Comparison of ENCODE assay signal across 9 mouse cellular contexts in the genomic region with DNA sequence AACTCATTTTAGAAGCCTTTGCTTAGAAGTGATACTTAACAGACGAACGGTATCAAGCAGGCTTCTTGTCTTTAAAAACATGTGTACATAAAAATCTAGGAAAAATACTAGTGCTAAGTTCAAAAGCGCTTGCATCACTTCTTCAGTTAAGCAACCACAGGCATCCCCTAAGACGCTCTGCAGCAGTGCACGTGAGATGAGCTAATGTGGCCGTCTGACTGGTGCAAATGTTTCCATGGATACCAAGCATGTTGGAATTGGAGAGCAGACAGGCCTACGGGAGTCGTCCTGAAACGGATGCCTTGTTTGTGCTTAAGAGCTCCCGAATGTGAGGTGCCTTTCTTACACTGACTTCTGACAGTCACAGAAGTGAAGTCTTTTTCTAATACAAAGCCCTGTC. TPM values are rescaled to one million over a fixed set of nuclear protein-coding genes. Genes with fewer than 3 reads are reported as not detected.
DNase-seq lines count a peak whose midpoint lies in the region; ATAC-seq lines count a peak whose summit lies in the region.
"Had no signal": no experiment of that assay in that cellular context is flagged by ENCODE, and none has a peak within 500 bp of the region (broad histone marks: within the 10 kb centered on the region; RNA-seq: fewer than 3 reads in every experiment).

No protein-coding gene starts in this region.

- no peak overlapping the region for H3K27ac ChIP-seq in neural tube, embryonic 11.5 days (ENCODE audit: low read depth, low read length)
- peak overlapping the region; percentile 2; the same call in 1 of the 2 replicates for H3K27ac ChIP-seq in hindbrain, embryonic 11.5 days (ENCODE audit: low read depth, low read length)
- peak overlapping the region; percentile 67 for H3K27ac ChIP-seq in midbrain, embryonic 14.5 days (replicated peaks; ENCODE audit: low read depth, low read length)
- H3K27ac ChIP-seq: lung, embryonic 15.5 days had no signal

- DNase-seq in adrenal gland, adult (ENCODE audit: inconsistent age in 2 of 2, low spot score in 1 of 2), result peak; percentile 45 to 66
- no peak for DNase-seq in adrenal gland, postnatal 25 days
- DNase-seq in neural tube, embryonic 11.5 days (ENCODE audit: low spot score), result peak; percentile 49
- no peak for DNase-seq in neural tube, embryonic 10.5 days (ENCODE audit: extremely low spot score, low spot score)
- DNase-seq in hindbrain, embryonic 11.5 days (ENCODE audit: low spot score), result peak; percentile 58
- peak; percentile 87 for DNase-seq in midbrain, embryonic 14.5 days
- no peak for DNase-seq in cerebellum, adult 9-10 months

- ATAC-seq in neural tube, embryonic 11.5 days (ENCODE audit: insufficient read depth, low FRiP score, low TSS enrichment), result peak; percentile 53; the same call in 1 of the 2 replicates
- peak; percentile 65 for ATAC-seq in hindbrain, embryonic 11.5 days (ENCODE audit: low FRiP score)
- peak; percentile 87 for ATAC-seq in midbrain, embryonic 14.5 days (ENCODE audit: low FRiP score, low TSS enrichment)
- ATAC-seq in monocyte, adult 5-6 weeks (replicated peaks; ENCODE audit: insufficient number of reproducible peaks, low FRiP score, low TSS enrichment, poor library complexity, severe bottlenecking), result no peak

- H3K9me3 ChIP-seq in neural tube, embryonic 11.5 days (ENCODE audit: control insufficient read depth, low read length), result no peaks in the 10 kb centered on the region
- no peaks in the 10 kb centered on the region for H3K9me3 ChIP-seq in hindbrain, embryonic 11.5 days (ENCODE audit: control insufficient read depth, low read length)
- H3K9me3 ChIP-seq in midbrain, embryonic 14.5 days (ENCODE audit: control insufficient read depth, low read length), result no peaks in the 10 kb centered on the region
- H3K9me3 ChIP-seq: lung, embryonic 15.5 days had no signal

- peaks cover 4% of the 10 kb centered on the region; the same call in 1 of the 2 replicates for H3K4me1 ChIP-seq in neural tube, embryonic 11.5 days (ENCODE audit: control insufficient read depth, insufficient read depth, low read length)
- H3K4me1 ChIP-seq in hindbrain, embryonic 11.5 days (replicated peaks; ENCODE audit: control insufficient read depth, insufficient read depth, low read length), result no peaks in the 10 kb centered on the region; the same call in 1 of the 2 replicates
- peaks cover 23% of the 10 kb centered on the region for H3K4me1 ChIP-seq in midbrain, embryonic 14.5 days (ENCODE audit: control insufficient read depth, insufficient read depth, low read length)

- WGBS in neural tube, embryonic 11.5 days, result 48% methylated on average over 10 of the region's 10 CpGs
- 32% methylated on average over 10 of the region's 10 CpGs for WGBS in hindbrain, embryonic 11.5 days
- WGBS in midbrain, embryonic 14.5 days, result 20% methylated on average over 10 of the region's 10 CpGs

- no peak overlapping the region for H3K9ac ChIP-seq in neural tube, embryonic 11.5 days (ENCODE audit: low read length)
- H3K9ac ChIP-seq in hindbrain, embryonic 11.5 days (ENCODE audit: low read depth, low read length), result no peak overlapping the region
- no peak overlapping the region for H3K9ac ChIP-seq in midbrain, embryonic 14.5 days (replicated peaks; ENCODE audit: low read length)
- H3K9ac ChIP-seq: lung, embryonic 15.5 days had no signal

- no peaks in the 10 kb centered on the region for H3K27me3 ChIP-seq in neural tube, embryonic 11.5 days (ENCODE audit: control insufficient read depth, insufficient read depth, low read length)
- H3K27me3 ChIP-seq in hindbrain, embryonic 11.5 days (ENCODE audit: control insufficient read depth, insufficient read depth, low read length), result no peaks in the 10 kb centered on the region
- no peaks in the 10 kb centered on the region for H3K27me3 ChIP-seq in midbrain, embryonic 14.5 days (ENCODE audit: control insufficient read depth, insufficient read depth, low read length)
- H3K27me3 ChIP-seq: lung, embryonic 15.5 days had no signal

- H3K4me3 ChIP-seq in neural tube, embryonic 11.5 days (ENCODE audit: low read depth, low read length), result no peak overlapping the region
- no peak overlapping the region for H3K4me3 ChIP-seq in hindbrain, embryonic 11.5 days (ENCODE audit: low read depth, low read length)
- no peak overlapping the region; the same call in 1 of the 2 replicates for H3K4me3 ChIP-seq in midbrain, embryonic 14.5 days (replicated peaks; ENCODE audit: low read depth, low read length)
- H3K4me3 ChIP-seq: lung, embryonic 15.5 days had no signal

- no peak overlapping the region for H3K4me2 ChIP-seq in neural tube, embryonic 11.5 days (ENCODE audit: low read depth)
- no peak overlapping the region for H3K4me2 ChIP-seq in hindbrain, embryonic 11.5 days (replicated peaks; ENCODE audit: low read depth, low read length)
- peak overlapping the region; percentile 10; the same call in 1 of the 2 replicates for H3K4me2 ChIP-seq in midbrain, embryonic 14.5 days (ENCODE audit: low read length)
- H3K4me2 ChIP-seq: lung, embryonic 15.5 days had no signal

- H3K36me3 ChIP-seq in neural tube, embryonic 11.5 days (ENCODE audit: control insufficient read depth, insufficient read depth, low read length), result no peaks in the 10 kb centered on the region
- no peaks in the 10 kb centered on the region for H3K36me3 ChIP-seq in hindbrain, embryonic 11.5 days (ENCODE audit: control insufficient read depth, insufficient read depth, low read length)
- no peaks in the 10 kb centered on the region for H3K36me3 ChIP-seq in midbrain, embryonic 14.5 days (ENCODE audit: control insufficient read depth, insufficient read depth, low read length)
- H3K36me3 ChIP-seq: lung, embryonic 15.5 days had no signal

RNA-seq across cellular contexts. Expression of a gene that starts 27.9 kb away (rescaled TPM):
- total RNA-seq in adrenal gland, postnatal 25 days (2021), result 22.2 and 33.3 TPM in 2 replicates
- polyA plus RNA-seq in neural tube, embryonic 11.5 days (2014; fragmentation: Nextera tagmentation; extraction: Ambion mirVana), result 38.4 and 45.0 TPM in 2 replicates
- 45.8 and 62.3 TPM in 2 replicates for polyA plus RNA-seq in hindbrain, embryonic 11.5 days (2014; fragmentation: Nextera tagmentation; extraction: Ambion mirVana)
- polyA plus RNA-seq in midbrain, embryonic 14.5 days (2014; fragmentation: Nextera tagmentation; extraction: Ambion mirVana), result 31.0 and 38.6 TPM in 2 replicates
- 20.8 to 45.9 TPM (median 22.8 TPM) in 3 replicates for total RNA-seq in monocyte, adult 5-6 weeks (2017)

Comparison
In these comparisons a context has a peak if more than half of its experiments do, and no peak if none do; other contexts are left out.
1. DNase-seq: peak in adrenal gland, adult (2 of 2), neural tube, embryonic 11.5 days (single experiment), hindbrain, embryonic 11.5 days (single experiment) and midbrain, embryonic 14.5 days (single experiment); none in adrenal gland, postnatal 25 days (single experiment), neural tube, embryonic 10.5 days (single experiment) and cerebellum, adult 9-10 months (single experiment).